Mouse (Mus musculus): Measurements from ENCODE around the gene Muc15. TPM values are rescaled to one million over a fixed set of nuclear protein-coding genes. Genes with fewer than 3 reads are reported as not detected.

Gene Muc15
- total RNA-seq (2015; ENCODE audit: low replicate concordance) (not detected in 2 replicates), total RNA-seq (2017; ENCODE audit: low replicate concordance) (not detected in 2 replicates)

DNA sequence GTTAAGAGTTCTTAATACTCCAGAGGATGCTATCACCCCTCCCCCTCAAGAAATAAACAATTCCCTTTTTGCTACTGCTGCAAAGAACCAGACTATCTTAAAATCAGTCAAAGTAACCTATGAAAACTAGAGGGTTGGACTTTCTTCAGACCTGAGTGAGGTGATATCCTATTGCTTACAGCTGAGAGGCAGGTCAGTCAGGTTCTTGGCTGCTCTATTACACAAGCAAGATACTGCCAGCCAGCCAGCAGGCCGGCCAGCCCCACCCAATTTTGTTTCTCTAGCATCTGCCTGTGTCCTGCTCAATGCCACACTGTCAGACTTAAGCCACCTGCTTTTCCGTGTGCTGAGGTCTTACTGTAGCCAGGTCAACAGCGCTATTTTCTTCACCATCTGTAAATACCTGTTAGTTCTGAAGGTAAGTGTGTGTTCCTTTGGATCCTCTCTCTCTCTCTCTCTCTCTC, at the start of gene Muc15:
Muc15 (plus strand) TSS at position 51 of the 464 bp plus-strand sequence.
- ATAC-seq (replicated peaks; ENCODE audit: low FRiP score, poor library complexity, severe bottlenecking): no peak

DNA sequence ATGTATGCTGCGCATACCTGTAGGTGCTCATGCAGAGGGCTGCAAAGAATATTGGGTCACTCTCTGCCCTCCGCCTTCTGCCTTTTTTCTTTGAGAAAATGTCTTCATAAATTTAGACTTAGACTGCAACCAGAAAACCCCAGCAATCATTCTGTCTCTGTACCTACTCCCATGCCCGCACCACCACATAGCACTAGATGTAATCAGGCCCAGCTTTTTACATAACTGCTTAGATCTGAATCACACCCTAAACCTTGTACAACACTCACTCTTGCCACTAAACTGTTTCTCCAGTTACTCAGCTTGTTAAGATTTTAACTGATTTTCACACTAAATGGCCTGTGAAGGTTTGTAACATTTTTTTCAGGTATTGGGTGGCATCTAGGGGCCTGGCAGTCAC, 11.7 kb upstream of the Muc15 start:
- ATAC-seq (replicated peaks; ENCODE audit: low FRiP score, poor library complexity, severe bottlenecking): no peak

DNA sequence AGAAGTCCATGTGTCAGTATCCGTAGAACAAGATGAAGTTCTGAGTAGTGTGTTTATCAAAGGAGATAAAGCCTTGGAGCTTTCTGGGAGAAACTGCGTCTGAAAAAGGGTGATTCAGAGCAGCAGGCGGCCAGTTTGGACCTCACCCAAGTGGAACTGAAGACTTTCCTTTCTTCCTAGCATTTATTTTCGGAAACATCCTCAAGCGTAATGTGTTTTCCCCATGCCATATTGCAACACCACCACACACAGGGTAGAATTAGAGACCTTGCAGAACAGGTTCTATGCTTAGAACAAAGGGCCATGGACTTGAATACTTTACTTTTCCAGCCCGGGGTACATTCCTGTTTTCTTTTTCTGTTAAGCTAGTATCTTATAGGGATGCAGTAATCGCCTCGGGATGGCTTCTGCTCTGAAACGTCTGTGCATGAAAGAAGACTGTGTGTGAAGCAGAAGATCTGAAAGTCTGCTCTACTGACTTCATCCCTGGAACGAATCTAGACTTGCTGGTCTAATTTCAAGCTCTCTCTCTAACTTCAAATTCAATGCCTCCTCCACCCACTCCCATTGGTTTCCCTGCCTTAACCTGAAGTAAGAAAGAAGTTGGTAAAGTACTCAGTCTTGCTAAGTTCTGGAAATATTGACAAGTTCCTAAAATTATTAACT, 11.0 kb upstream of the Muc15 start:
- no peak for ATAC-seq (replicated peaks; ENCODE audit: low FRiP score, poor library complexity, severe bottlenecking)

DNA sequence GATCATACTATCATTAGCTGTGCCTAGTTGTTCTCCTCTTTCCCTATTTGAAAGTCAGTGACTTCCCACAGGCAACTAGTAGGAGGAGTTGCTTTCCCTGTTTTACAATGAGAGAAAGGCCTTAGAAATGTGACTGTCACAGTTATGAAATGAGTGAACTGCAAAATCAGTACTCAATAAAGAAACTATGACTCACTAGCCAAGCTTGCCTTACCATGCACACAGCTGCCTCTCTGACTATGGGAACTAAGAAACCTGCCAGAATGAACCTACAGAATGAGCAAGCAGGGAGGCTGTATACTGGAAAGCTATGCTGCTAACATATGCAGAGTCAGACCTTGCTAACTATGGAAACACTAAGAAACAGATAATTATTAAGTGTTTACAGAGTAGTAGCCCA, 2.1 kb upstream of the Muc15 start:
- no peak for ATAC-seq (replicated peaks; ENCODE audit: low FRiP score, poor library complexity, severe bottlenecking)

DNA sequence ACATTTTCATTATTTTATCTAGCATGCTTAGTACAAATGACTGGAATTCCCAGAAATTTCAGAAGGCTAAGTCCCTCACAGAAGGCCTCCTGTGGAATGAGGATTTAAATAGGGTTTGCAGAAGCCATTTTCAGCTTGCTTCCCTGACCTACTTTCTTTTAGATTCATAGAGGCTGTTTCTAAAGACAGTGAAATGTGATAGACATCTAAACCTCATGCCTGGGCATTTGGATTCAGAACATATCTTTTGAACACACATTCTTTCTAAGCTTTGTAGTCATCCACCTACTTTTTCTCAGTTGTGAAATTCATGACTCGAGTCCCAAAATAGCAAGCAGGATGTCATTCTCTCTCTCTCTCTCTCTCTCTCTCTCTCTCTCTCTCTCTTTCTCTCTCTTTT, 1.1 kb downstream of the Muc15 start:
- no peak for ATAC-seq (replicated peaks; ENCODE audit: low FRiP score, poor library complexity, severe bottlenecking)

DNA sequence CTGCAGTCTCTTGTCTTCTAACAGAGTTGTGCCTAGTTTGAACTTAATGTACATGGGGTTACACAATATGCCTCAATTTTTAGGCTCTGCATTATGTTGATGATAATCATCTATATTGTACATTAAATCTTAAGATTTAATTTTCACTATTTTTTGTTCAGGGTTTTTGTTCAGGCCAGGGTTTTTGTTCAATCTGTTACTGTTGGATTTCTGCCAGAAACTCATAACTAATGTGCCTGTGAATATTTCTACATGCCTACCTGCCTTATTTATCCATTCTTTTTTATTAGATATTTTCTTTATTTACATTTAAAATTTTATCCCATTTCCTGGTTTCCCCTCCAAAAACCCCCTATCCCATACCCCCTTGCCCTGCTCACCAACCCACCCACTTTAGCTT, 5.0 kb downstream of the Muc15 start:
- ATAC-seq (replicated peaks; ENCODE audit: low FRiP score, poor library complexity, severe bottlenecking): no peak

DNA sequence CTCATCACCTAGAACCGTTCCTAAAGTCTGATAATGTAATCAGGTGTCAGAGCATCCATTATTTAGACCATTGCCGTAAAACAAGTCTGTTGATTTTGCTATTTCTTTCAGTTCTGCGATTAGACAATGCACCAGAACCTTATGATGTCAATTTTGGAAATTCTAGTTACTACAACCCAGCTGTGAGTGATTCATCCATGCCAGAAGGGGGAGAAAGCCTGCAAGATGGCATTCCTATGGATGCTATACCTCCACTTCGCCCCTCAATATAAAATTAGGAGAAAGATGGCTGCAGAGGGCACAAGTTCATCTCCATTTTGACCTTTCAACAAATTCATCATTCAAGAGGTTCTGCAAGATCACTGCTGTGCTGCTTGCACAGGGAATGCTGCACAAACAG, 16.1 kb downstream of the Muc15 start:
- ATAC-seq (replicated peaks; ENCODE audit: low FRiP score, poor library complexity, severe bottlenecking): no peak

DNA sequence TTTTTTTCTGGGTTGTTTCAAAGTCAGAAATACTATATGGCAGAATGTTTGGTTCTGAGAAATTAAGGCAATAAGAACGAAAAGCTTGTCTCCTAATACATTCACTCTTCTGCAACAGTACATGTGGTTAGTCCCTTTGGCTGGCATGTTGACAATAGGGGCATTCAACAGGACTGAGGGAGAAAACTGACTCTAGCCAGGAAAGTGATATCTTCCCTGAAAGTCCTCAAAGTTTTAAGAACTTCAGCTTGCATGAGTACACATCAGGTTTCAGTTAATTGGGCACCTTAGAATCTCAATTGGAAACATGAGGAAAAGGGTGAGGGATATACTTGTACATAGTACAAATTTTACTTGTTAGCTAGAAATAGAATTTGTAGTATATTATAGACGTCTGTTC, 16.8 kb downstream of the Muc15 start:
- no peak for ATAC-seq (replicated peaks; ENCODE audit: low FRiP score, poor library complexity, severe bottlenecking)

DNA sequence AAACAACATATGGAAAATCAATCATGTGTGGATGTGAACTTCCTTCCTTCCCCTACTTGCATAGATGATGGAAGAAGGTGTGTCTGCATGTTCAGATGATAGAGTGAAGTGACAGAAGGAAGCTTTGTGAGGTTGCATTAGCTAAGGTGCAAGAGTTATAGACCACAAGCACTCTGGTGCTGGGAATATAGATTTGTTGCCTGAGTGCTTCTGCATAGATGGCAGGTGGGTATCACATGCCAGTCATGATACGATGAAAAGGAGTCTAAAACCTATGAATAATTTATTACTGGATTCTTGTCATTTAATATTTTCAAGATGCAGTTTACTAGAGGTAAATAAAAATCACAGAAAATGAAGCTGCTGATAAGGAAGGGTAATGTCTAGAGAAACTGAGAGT, 18.6 kb downstream of the Muc15 start:
- ATAC-seq (replicated peaks; ENCODE audit: low FRiP score, poor library complexity, severe bottlenecking): no peak

DNA sequence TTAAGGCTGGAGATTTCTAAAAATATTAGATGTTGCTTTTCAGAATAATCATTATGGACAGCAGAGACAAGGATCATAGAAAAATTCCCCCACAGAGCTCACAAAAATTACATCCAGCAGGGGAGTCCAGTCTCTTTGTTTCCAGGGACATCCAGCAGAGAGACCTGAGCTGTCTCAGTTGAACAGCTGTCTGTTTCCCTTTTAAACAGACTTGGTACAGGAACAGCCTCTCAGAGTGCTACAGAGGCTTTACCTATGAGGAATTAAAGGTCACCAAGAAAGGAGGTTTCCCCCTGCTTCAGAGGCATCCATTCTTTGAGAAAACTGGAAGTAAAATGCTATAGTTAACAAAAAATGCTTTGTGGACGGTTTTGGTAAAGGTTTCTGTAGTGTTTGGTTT, 19.4 kb downstream of the Muc15 start:
- ATAC-seq (replicated peaks; ENCODE audit: low FRiP score, poor library complexity, severe bottlenecking): no peak

DNA sequence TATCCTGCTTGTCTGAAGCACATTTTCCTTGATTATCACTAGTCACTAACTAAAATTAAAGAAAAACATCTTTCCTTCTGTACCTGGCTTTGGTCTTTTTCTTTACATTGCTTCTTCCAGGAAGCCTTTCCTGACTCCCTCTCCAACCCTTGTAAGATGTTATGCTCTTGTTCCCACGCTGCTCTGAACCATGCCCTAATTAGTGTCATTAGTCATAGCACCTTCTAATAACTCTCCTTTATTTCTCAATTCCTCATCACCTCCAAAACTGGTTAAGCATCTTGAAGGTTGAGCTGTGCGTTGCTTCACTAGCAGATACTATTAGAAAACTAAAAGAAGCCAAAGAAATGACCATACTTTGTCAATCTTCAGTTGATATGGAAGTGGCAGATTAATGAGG, 36.4 kb downstream of the Muc15 start:
- ATAC-seq (replicated peaks; ENCODE audit: low FRiP score, poor library complexity, severe bottlenecking): no peak

DNA sequence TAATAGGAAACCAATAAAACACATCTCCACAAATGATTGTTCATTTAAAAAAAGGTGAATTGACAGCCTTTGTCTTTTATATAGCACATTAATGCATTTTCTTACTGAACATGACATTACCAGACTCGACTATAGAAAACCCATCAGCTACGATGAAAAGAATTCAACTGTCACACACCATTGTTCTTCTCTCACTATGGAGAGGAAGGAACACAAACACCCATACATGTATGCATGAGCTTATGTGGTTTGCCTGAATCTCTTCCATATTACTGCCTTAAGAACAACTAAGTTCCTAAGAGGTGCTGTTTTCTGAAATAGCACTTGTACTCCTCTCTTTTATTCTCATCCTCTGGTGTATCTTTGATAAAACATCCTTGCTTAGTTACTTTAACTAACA, 38.3 kb downstream of the Muc15 start:
- no peak for ATAC-seq (replicated peaks; ENCODE audit: low FRiP score, poor library complexity, severe bottlenecking)

DNA sequence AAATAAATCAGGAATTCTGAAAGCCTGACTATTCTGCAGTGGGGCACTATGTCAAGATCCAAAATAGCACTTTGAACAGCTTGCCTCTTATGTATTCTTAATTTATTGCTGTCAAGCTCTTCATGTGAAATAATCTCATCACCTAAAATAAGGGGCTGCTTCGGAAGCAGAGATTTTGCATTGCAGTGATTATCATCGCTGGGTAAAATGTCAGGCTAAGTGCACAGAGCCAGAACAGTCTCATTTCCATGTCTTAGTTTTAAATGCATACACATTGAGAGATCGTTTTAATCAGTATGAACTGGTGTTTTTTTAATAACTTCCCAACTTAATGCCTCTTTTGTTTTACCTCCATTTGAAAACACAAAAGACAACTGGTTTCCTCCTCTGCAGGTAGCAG, 66.3 kb downstream of the Muc15 start:
- no peak for ATAC-seq (replicated peaks; ENCODE audit: low FRiP score, poor library complexity, severe bottlenecking)

Other genes starting within 250 kb of the Muc15 start
- not detected in 2 replicates for gene Slc5a12, start 124.0 kb upstream of the Muc15 start, total RNA-seq (2015; ENCODE audit: low replicate concordance)
- gene Slc5a12, start 124.0 kb upstream of the Muc15 start, total RNA-seq (2017; ENCODE audit: low replicate concordance): not detected in 2 replicates
- not detected in 2 replicates for gene Ano3, start 229.6 kb downstream of the Muc15 start, total RNA-seq (2015; ENCODE audit: low replicate concordance)
- gene Ano3, start 229.6 kb downstream of the Muc15 start, total RNA-seq (2017; ENCODE audit: low replicate concordance): not detected in 2 replicates